Mouse (Mus musculus): ENCODE data around the gene Eif2d. TPM values are rescaled to one million over a fixed set of nuclear protein-coding genes. Genes with fewer than 3 reads are reported as not detected.

Eif2d gene
- polyA plus RNA-seq, 2 experiments, result 19.0 to 30.1 TPM

- H3K27ac ChIP-seq, result no peak overlapping the region
- H3K4me2 ChIP-seq (ENCODE audit: low read depth), result no peak overlapping the region
- peaks cover 25 to 32% of the 10 kb centered on the region in 2 experiments for H3K4me1 ChIP-seq (replicated peaks; ENCODE audit: control insufficient read depth in 2 of 2, insufficient read depth in 2 of 2, low read length in 1 of 2)
- no peak overlapping the region for H3K9ac ChIP-seq (replicated peaks)
- no peaks in the 10 kb centered on the region for H3K9me3 ChIP-seq (ENCODE audit: control insufficient read depth, low read length)
- peaks cover 1% of the 10 kb centered on the region; the same call in 1 of the 2 replicates for H3K36me3 ChIP-seq (replicated peaks; ENCODE audit: control insufficient read depth, insufficient read depth, low read depth)
- WGBS (ENCODE audit: insufficient replicate concordance), result 24% methylated on average over 3 of the region's 3 CpGs
- no peak overlapping the region for H3K4me3 ChIP-seq (ENCODE audit: insufficient read depth in 1 of 2, low read depth in 2 of 2, low read length in 2 of 2)
- no peaks in the 10 kb centered on the region for H3K27me3 ChIP-seq (ENCODE audit: control insufficient read depth, insufficient read depth, low read length)
- DNase-seq (ENCODE audit: low read depth in 3 of 3, low spot score in 3 of 3), result no peak
- TF ChIP-seq EP300 (IDR thresholded peaks at IDR 0.05; ENCODE audit: low read depth), result no peak
- TF ChIP-seq CTCF (IDR thresholded peaks at IDR 0.05; ENCODE audit: low read depth), result peak; percentile 64
- ATAC-seq (ENCODE audit: insufficient read depth), result no peak
These were observed 31.0 kb upstream of the Eif2d start for GRCm38 (mm10) chr1:131121987-131122386.

GRCm38 (mm10) chr1:131123522-131124265, 29.3 kb upstream of the Eif2d start:
- TF ChIP-seq CTCF (IDR thresholded peaks at IDR 0.05; ENCODE audit: low read depth) (no peak), EP300 (IDR thresholded peaks at IDR 0.05; ENCODE audit: low read depth) (no peak)
- Histone ChIP-seq H3K27me3 (ENCODE audit: control insufficient read depth, insufficient read depth, low read length) (no peaks in the 10 kb centered on the region), H3K4me2 (ENCODE audit: low read depth) (no peak overlapping the region), H3K4me3 (ENCODE audit: insufficient read depth in 1 of 2, low read depth in 2 of 2, low read length in 2 of 2) (no peak overlapping the region), H3K27ac (no peak overlapping the region), H3K36me3 (replicated peaks; ENCODE audit: control insufficient read depth, insufficient read depth, low read depth) (peaks cover 18% of the 10 kb centered on the region), H3K9me3 (ENCODE audit: control insufficient read depth, low read length) (no peaks in the 10 kb centered on the region), H3K9ac (replicated peaks) (no peak overlapping the region), H3K4me1 (replicated peaks; ENCODE audit: control insufficient read depth in 2 of 2, insufficient read depth in 2 of 2, low read length in 1 of 2) (peaks cover 28 to 38% of the 10 kb centered on the region in 2 experiments)
- WGBS (ENCODE audit: insufficient replicate concordance), result 52% methylated on average over 10 of the region's 10 CpGs
- DNase-seq (ENCODE audit: low read depth in 3 of 3, low spot score in 3 of 3) (no peak), ATAC-seq (ENCODE audit: insufficient read depth) (no peak)

- peaks cover 39% of the 10 kb centered on the region for H3K36me3 ChIP-seq (replicated peaks; ENCODE audit: control insufficient read depth, insufficient read depth, low read depth)
- H3K27ac ChIP-seq, result peak overlapping the region; percentile 100
- peak overlapping the region; percentile 47 to 67 for H3K4me3 ChIP-seq (ENCODE audit: insufficient read depth in 1 of 2, low read depth in 2 of 2, low read length in 2 of 2)
- peak overlapping the region; percentile 80 for H3K9ac ChIP-seq (replicated peaks)
- TF ChIP-seq EP300 (IDR thresholded peaks at IDR 0.05; ENCODE audit: low read depth) (peak; percentile 98), CTCF (IDR thresholded peaks at IDR 0.05; ENCODE audit: low read depth) (no peak)
- peak overlapping the region; percentile 74 for H3K4me2 ChIP-seq (ENCODE audit: low read depth)
- no peaks in the 10 kb centered on the region for H3K27me3 ChIP-seq (ENCODE audit: control insufficient read depth, insufficient read depth, low read length)
- H3K9me3 ChIP-seq (ENCODE audit: control insufficient read depth, low read length), result no peaks in the 10 kb centered on the region; the same call in 1 of the 2 replicates
- H3K4me1 ChIP-seq (replicated peaks; ENCODE audit: control insufficient read depth in 2 of 2, insufficient read depth in 2 of 2, low read length in 1 of 2), result peaks cover 28 to 37% of the 10 kb centered on the region in 2 experiments
- WGBS (ENCODE audit: insufficient replicate concordance), result 6% methylated on average over 11 of the region's 11 CpGs
- peak; percentile 96 for ATAC-seq (ENCODE audit: insufficient read depth)
- peak; percentile 89 to 94 (median 90) for DNase-seq (ENCODE audit: low read depth in 3 of 3, low spot score in 3 of 3)
These were observed 26.8 kb upstream of the Eif2d start for GRCm38 (mm10) chr1:131125987-131126744.

- H3K4me2 ChIP-seq (ENCODE audit: low read depth), result peak overlapping the region; percentile 92
- peaks cover 13 to 22% of the 10 kb centered on the region in 2 experiments for H3K4me1 ChIP-seq (replicated peaks; ENCODE audit: control insufficient read depth in 2 of 2, insufficient read depth in 2 of 2, low read length in 1 of 2)
- peak overlapping the region; percentile 88 for H3K27ac ChIP-seq
- H3K9ac ChIP-seq (replicated peaks), result no peak overlapping the region; the same call in none of the 2 replicates
- peaks cover 39% of the 10 kb centered on the region for H3K36me3 ChIP-seq (replicated peaks; ENCODE audit: control insufficient read depth, insufficient read depth, low read depth)
- WGBS (ENCODE audit: insufficient replicate concordance), result 82% methylated on average over 6 of the region's 6 CpGs
- H3K9me3 ChIP-seq (ENCODE audit: control insufficient read depth, low read length), result no peaks in the 10 kb centered on the region; the same call in 1 of the 2 replicates
- ATAC-seq (ENCODE audit: insufficient read depth) (no peak), DNase-seq (ENCODE audit: low read depth in 3 of 3, low spot score in 3 of 3) (no peak)
- TF ChIP-seq CTCF (IDR thresholded peaks at IDR 0.05; ENCODE audit: low read depth), result no peak
- no peak for TF ChIP-seq EP300 (IDR thresholded peaks at IDR 0.05; ENCODE audit: low read depth)
- H3K4me3 ChIP-seq (ENCODE audit: insufficient read depth in 1 of 2, low read depth in 2 of 2, low read length in 2 of 2), result peak overlapping the region; percentile 39 to 77
- no peaks in the 10 kb centered on the region for H3K27me3 ChIP-seq (ENCODE audit: control insufficient read depth, insufficient read depth, low read length)
These were observed 18.8 kb upstream of the Eif2d start for GRCm38 (mm10) chr1:131134231-131134630.

Measured in liver, embryonic 14.5 days (tissue).